Mouse (Mus musculus): ENCODE results near the gene Tspoap1.

- TF ChIP-seq POLR2A (IDR thresholded peaks at IDR 0.05; ENCODE audit: extremely low read depth, insufficient read depth, low read length) (no peak), CTCF (IDR thresholded peaks at IDR 0.05; ENCODE audit: low read depth, low read length) (no peak)
These were observed 33.3 kb upstream of the Tspoap1 start for GRCm38 (mm10) chr11:87727021-87727420.
